Mouse (Mus musculus): Measurements from ENCODE around the gene Gnat1. TPM values are rescaled to one million over a fixed set of nuclear protein-coding genes. Genes with fewer than 3 reads are reported as not detected.

Gene Gnat1
- polyA plus RNA-seq, 1 experiment from 2014 or later: 1.3 TPM

DNA sequence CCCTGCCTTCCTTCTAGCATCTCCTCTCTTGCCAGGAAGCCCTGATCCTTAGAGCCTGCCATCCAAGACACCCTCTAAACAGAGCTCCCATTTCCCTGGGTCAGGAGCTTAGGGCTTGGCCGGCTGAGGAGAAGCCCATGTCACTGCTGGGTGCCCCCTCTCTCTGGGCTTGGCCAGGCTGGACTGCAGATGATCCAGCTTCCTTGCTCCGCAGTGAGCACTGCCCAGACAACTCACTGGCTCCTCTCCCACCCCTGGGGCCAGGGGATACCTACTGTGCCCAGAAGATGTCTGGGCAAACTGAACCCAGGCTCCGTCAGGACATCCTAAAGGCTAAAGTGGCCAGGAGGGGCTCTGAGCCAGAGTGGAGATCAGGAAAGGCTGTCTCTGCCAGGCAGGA, 19.6 kb downstream of the Gnat1 start:
- no peaks in the 10 kb centered on the region for H3K36me3 ChIP-seq (ENCODE audit: control insufficient read depth, insufficient read depth, low read length)
- H3K27me3 ChIP-seq (replicated peaks; ENCODE audit: control insufficient read depth, insufficient read depth, low read length): no peaks in the 10 kb centered on the region
- H3K27ac ChIP-seq (ENCODE audit: low read depth, low read length): peak overlapping the region; percentile 73
- peaks cover 15% of the 10 kb centered on the region for H3K4me1 ChIP-seq (ENCODE audit: control insufficient read depth, insufficient read depth, low read depth, low read length)
- H3K4me2 ChIP-seq (ENCODE audit: low read length): no peak overlapping the region
- H3K4me3 ChIP-seq (ENCODE audit: low read length): no peak overlapping the region
- H3K9ac ChIP-seq (ENCODE audit: low read depth, low read length): no peak overlapping the region
- H3K9me3 ChIP-seq (ENCODE audit: control insufficient read depth, low read length): no peaks in the 10 kb centered on the region
- ATAC-seq: peak; percentile 66
- WGBS: 58% methylated on average over 3 of the region's 3 CpGs

DNA sequence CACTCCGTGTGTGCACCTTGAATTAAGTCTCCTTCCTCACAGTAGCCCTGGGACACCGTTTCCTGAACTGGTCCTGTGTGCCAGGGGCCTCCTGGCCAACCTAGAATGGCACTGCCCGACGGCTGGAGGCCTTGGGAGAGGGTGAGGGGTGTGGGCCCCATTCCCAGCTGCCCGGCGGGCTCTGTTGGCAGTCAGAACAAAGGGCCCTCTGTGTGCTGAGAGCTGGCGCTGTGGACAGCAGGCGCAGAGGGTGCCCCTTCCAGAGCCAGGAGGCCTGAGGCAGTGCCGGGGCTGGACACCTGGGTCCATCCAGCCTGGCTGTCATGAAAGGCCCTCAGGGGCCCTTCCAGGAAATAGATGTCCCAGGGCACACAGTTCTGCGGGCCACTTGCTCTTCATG, 20.0 kb downstream of the Gnat1 start:
- peak; percentile 90 for ATAC-seq
- H3K27me3 ChIP-seq (replicated peaks; ENCODE audit: control insufficient read depth, insufficient read depth, low read length): no peaks in the 10 kb centered on the region
- no peaks in the 10 kb centered on the region for H3K36me3 ChIP-seq (ENCODE audit: control insufficient read depth, insufficient read depth, low read length)
- H3K9me3 ChIP-seq (ENCODE audit: control insufficient read depth, low read length): no peaks in the 10 kb centered on the region
- peaks cover 15% of the 10 kb centered on the region for H3K4me1 ChIP-seq (ENCODE audit: control insufficient read depth, insufficient read depth, low read depth, low read length)
- H3K27ac ChIP-seq (ENCODE audit: low read depth, low read length): peak overlapping the region; percentile 73
- no peak overlapping the region for H3K4me3 ChIP-seq (ENCODE audit: low read length)
- 52% methylated on average over 9 of the region's 10 CpGs for WGBS
- H3K4me2 ChIP-seq (ENCODE audit: low read length): no peak overlapping the region
- no peak overlapping the region for H3K9ac ChIP-seq (ENCODE audit: low read depth, low read length)

DNA sequence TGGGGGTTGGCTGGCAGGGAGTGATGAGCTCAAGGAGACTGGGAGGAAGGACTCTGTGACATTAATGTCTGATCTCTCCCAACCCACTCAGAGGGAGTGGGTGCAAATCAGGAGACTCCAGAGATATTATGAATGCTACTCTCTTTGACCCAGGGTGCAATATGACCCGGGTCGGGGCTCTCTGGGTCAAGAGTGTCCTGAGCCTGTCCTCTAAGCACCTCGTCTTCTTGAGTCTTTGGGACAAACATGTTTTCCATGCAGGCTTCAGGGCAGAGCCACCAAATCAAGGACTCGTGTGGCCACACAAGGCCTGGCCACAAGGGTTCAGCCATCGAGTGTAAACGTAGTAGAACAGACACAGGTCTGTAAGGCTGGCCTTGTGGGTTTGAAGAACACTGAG, 21.4 kb downstream of the Gnat1 start:
- no peaks in the 10 kb centered on the region for H3K27me3 ChIP-seq (replicated peaks; ENCODE audit: control insufficient read depth, insufficient read depth, low read length)
- no peak overlapping the region for H3K4me2 ChIP-seq (ENCODE audit: low read length)
- H3K9me3 ChIP-seq (ENCODE audit: control insufficient read depth, low read length): no peaks in the 10 kb centered on the region
- H3K4me1 ChIP-seq (ENCODE audit: control insufficient read depth, insufficient read depth, low read depth, low read length): peaks cover 10% of the 10 kb centered on the region
- no peak for ATAC-seq
- H3K36me3 ChIP-seq (ENCODE audit: control insufficient read depth, insufficient read depth, low read length): no peaks in the 10 kb centered on the region
- no peak overlapping the region for H3K27ac ChIP-seq (ENCODE audit: low read depth, low read length)
- WGBS: 90% methylated on average over 6 of the region's 6 CpGs
- H3K4me3 ChIP-seq (ENCODE audit: low read length): no peak overlapping the region
- H3K9ac ChIP-seq (ENCODE audit: low read depth, low read length): no peak overlapping the region

DNA sequence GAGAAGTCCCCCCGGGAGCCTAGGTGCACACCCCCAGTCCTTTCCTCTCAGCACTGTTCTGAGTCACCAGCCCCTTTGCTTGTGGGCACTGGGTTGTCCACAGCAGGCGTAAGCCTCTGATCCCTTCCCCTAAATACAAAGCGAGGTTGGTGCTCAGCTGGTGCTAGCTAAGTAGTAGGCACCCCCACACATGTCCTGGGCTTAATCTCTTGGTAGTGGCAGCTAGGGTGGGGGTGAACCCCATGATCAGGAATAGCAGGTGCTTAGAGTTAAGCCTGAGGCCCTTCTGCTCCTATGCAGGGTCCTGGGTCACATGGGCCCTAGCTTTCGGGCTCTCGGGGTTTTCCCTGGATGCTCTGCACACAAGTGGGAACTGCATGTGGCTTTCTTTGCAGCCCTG, 22.4 kb downstream of the Gnat1 start:
- Histone ChIP-seq H3K4me2 (ENCODE audit: low read length) (no peak overlapping the region), H3K4me1 (ENCODE audit: control insufficient read depth, insufficient read depth, low read depth, low read length) (peaks cover 7% of the 10 kb centered on the region), H3K9ac (ENCODE audit: low read depth, low read length) (no peak overlapping the region), H3K27ac (ENCODE audit: low read depth, low read length) (no peak overlapping the region), H3K4me3 (ENCODE audit: low read length) (no peak overlapping the region), H3K36me3 (ENCODE audit: control insufficient read depth, insufficient read depth, low read length) (no peaks in the 10 kb centered on the region), H3K27me3 (replicated peaks; ENCODE audit: control insufficient read depth, insufficient read depth, low read length) (no peaks in the 10 kb centered on the region), H3K9me3 (ENCODE audit: control insufficient read depth, low read length) (no peaks in the 10 kb centered on the region)
- no peak for ATAC-seq
- 85% methylated on average over 5 of the region's 5 CpGs for WGBS

DNA sequence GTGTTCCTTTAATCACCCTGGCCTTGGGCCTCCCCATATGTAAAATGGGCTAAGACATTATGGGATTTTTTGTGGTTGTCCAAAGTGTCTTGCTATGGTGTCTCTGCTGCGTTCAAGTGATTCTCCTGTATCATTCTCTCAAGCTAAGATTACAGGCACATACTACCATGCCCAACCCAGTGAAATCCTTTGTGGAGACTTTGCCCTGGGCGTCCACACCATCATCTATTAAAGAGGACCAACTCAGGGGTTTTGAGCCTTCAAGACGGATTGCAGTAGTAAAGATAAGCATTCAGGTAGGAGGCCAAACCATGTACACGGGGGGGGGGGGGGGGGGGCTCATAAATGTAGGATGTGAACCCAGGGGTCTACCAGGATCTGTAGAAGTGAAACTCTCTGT, 24.9 kb downstream of the Gnat1 start:
- Histone ChIP-seq H3K27me3 (replicated peaks; ENCODE audit: control insufficient read depth, insufficient read depth, low read length) (no peaks in the 10 kb centered on the region), H3K27ac (ENCODE audit: low read depth, low read length) (no peak overlapping the region), H3K4me3 (ENCODE audit: low read length) (no peak overlapping the region), H3K36me3 (ENCODE audit: control insufficient read depth, insufficient read depth, low read length) (no peaks in the 10 kb centered on the region), H3K9me3 (ENCODE audit: control insufficient read depth, low read length) (no peaks in the 10 kb centered on the region), H3K9ac (ENCODE audit: low read depth, low read length) (no peak overlapping the region), H3K4me2 (ENCODE audit: low read length) (no peak overlapping the region), H3K4me1 (ENCODE audit: control insufficient read depth, insufficient read depth, low read depth, low read length) (peaks cover 10% of the 10 kb centered on the region)
- 79% methylated on average over 4 of the region's 4 CpGs for WGBS
- no peak for ATAC-seq

DNA sequence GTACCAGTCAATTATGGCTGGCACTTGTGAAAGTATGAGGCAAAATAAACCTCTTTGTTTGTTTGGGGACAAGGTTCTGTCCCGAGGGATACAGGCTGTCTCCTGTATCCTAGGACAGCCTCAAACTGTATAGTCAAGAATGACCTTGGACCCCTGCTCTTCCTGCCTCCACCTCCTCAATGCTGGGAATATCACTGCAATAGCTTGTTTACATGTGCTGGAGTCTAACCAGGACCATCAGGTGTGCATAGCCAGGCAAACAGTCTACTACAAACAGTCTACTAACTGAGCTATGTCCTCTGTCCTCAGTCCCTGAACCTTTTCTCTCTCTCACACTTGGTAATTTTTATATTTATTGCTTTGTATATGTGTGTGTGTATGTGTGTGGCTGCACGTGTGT, 26.0 kb downstream of the Gnat1 start:
- 88% methylated on average over 2 of the region's 2 CpGs for WGBS
- H3K4me3 ChIP-seq (ENCODE audit: low read length): no peak overlapping the region

DNA sequence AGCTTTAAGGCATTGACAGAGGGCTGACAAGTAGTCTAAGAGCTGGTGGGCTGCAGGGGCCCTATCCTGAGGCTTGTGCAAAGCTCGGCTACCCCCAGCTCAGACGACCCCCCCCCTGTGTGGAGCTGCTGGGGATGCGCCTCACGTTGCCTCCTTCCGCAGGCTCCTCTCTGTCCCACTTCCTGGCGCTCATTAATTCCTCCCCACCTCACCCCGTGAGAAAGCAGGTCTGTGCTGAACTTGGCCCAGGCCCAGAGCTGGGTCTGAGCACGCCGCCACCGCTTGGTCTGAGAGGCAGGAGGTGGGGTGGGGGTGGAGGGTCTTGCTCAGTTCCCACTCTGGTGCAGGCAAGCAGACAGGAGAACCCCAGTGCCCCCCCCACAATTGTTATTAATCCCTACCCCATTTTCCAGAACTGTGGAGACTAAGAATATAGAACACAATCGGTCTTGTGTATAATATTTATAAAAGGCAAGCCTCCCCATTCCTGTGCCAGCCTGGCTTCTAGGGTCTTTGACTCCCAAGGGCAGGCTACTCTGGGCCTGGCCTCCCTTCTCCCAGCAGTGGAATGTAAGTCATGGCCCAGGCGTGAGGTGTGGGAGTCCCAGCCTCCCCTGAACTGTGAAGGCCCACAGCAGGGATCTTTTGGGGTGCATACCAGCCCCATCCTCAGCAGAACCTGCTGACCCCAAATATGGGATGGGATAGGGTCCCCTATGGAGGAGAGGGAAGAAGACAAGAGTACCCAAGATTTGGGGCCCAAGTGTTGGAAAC, 28.6 kb downstream of the Gnat1 start:
- H3K9me3 ChIP-seq (ENCODE audit: control insufficient read depth, low read length): no peaks in the 10 kb centered on the region
- H3K27me3 ChIP-seq (replicated peaks; ENCODE audit: control insufficient read depth, insufficient read depth, low read length): no peaks in the 10 kb centered on the region
- peak overlapping the region; percentile 75 for H3K27ac ChIP-seq (ENCODE audit: low read depth, low read length)
- peaks cover 10% of the 10 kb centered on the region for H3K4me1 ChIP-seq (ENCODE audit: control insufficient read depth, insufficient read depth, low read depth, low read length)
- no peak overlapping the region for H3K4me2 ChIP-seq (ENCODE audit: low read length)
- no peaks in the 10 kb centered on the region for H3K36me3 ChIP-seq (ENCODE audit: control insufficient read depth, insufficient read depth, low read length)
- no peak overlapping the region for H3K9ac ChIP-seq (ENCODE audit: low read depth, low read length)
- peak; percentile 90 for ATAC-seq
- WGBS: 20% methylated on average over 12 of the region's 12 CpGs
- H3K4me3 ChIP-seq (ENCODE audit: low read length): no peak overlapping the region

More for the DNA sequence above, 26.0 kb downstream of the Gnat1 start:
- peaks cover 10% of the 10 kb centered on the region for H3K4me1 ChIP-seq (ENCODE audit: control insufficient read depth, insufficient read depth, low read depth, low read length)
- no peak overlapping the region for H3K9ac ChIP-seq (ENCODE audit: low read depth, low read length)
- H3K27me3 ChIP-seq (replicated peaks; ENCODE audit: control insufficient read depth, insufficient read depth, low read length): no peaks in the 10 kb centered on the region
- H3K9me3 ChIP-seq (ENCODE audit: control insufficient read depth, low read length): no peaks in the 10 kb centered on the region
- no peak overlapping the region for H3K4me2 ChIP-seq (ENCODE audit: low read length)
- no peaks in the 10 kb centered on the region for H3K36me3 ChIP-seq (ENCODE audit: control insufficient read depth, insufficient read depth, low read length)
- ATAC-seq: no peak
- no peak overlapping the region for H3K27ac ChIP-seq (ENCODE audit: low read depth, low read length)

DNA sequence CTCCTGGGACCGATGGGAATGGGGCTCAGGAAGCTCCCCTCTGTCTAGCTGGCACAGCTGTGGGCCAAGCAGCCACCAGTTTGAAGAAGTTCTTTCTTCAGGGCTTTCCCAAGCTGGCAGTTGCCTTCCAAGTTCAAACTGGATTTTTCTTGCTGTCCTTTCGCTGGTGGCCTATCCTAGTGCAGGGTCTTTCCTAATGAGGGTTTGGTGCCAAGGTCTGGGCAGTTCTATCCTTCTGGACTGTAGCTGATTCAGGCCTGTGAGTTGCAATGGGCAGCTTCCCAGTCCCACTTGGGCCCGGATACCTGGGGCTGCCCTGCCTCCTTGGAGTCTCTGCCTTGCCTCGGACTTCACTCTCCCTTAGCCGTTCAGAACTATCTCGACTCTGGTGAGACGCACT, 29.3 kb downstream of the Gnat1 start:
- no peaks in the 10 kb centered on the region for H3K36me3 ChIP-seq (ENCODE audit: control insufficient read depth, insufficient read depth, low read length)

DNA sequence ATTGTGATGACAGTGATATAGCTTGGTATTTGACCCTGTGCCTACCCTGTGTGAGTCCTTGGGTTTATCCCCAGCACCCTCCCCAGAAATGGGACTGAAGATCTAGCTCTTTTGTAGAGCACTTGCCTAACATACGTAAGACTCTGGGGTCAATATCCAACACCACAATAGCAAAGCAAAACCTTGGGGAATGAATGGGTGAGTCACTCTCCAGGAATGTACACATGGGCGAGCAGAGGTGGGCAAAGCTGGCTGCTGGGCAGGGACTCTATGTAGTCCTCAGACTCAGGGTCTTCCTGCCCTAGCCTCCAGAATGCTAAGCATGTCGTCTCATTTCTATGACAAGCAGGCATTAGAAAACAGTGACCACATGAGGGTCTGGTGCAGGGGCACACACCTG, 30.7 kb downstream of the Gnat1 start:
- Histone ChIP-seq H3K4me3 (ENCODE audit: low read length) (no peak overlapping the region), H3K36me3 (ENCODE audit: control insufficient read depth, insufficient read depth, low read length) (no peaks in the 10 kb centered on the region), H3K9ac (ENCODE audit: low read depth, low read length) (no peak overlapping the region), H3K4me1 (ENCODE audit: control insufficient read depth, insufficient read depth, low read depth, low read length) (peaks cover 16% of the 10 kb centered on the region), H3K27ac (ENCODE audit: low read depth, low read length) (no peak overlapping the region), H3K4me2 (ENCODE audit: low read length) (no peak overlapping the region), H3K9me3 (ENCODE audit: control insufficient read depth, low read length) (no peaks in the 10 kb centered on the region), H3K27me3 (replicated peaks; ENCODE audit: control insufficient read depth, insufficient read depth, low read length) (no peaks in the 10 kb centered on the region)
- WGBS: 81% methylated on average over 3 of the region's 3 CpGs
- no peak for ATAC-seq

More for the DNA sequence above, 29.3 kb downstream of the Gnat1 start:
- no peak overlapping the region for H3K9ac ChIP-seq (ENCODE audit: low read depth, low read length)
- no peaks in the 10 kb centered on the region for H3K27me3 ChIP-seq (replicated peaks; ENCODE audit: control insufficient read depth, insufficient read depth, low read length)
- WGBS: 57% methylated on average over 7 of the region's 7 CpGs
- H3K27ac ChIP-seq (ENCODE audit: low read depth, low read length): peak overlapping the region; percentile 75
- no peak overlapping the region for H3K4me2 ChIP-seq (ENCODE audit: low read length)
- peaks cover 10% of the 10 kb centered on the region for H3K4me1 ChIP-seq (ENCODE audit: control insufficient read depth, insufficient read depth, low read depth, low read length)
- peak; percentile 49 for ATAC-seq
- H3K4me3 ChIP-seq (ENCODE audit: low read length): no peak overlapping the region
- no peaks in the 10 kb centered on the region for H3K9me3 ChIP-seq (ENCODE audit: control insufficient read depth, low read length)
